Mouse (Mus musculus) G1E (cell line): ENCODE measurements at regions not wholly inside any gene's neighbourhood (a gene's known extent, or its start where the extent isn't known, plus 50 kb on each side); places are given as distances from the start of the nearest gene placed in this dataset.

Experiments
- ATAC-seq: 2 replicates; pipeline ENCODE4 v1.8.0; 2016; ENCODE audit warnings: mild to moderate bottlenecking; ENCODE audit not compliant: insufficient number of reproducible peaks, poor library complexity, low FRiP score, severe bottlenecking; ENCODE audit errors: extremely low read depth
- DNase-seq: peaks from one replicate; pipeline ENCODE4 v3.0.0; 2012; ENCODE audit warnings: low spot score
- H3K27me3 ChIP-seq: 2 replicates; pipeline ENCODE4 v1.6.1; 2012; ENCODE audit warnings: mild to moderate bottlenecking, low read length, inconsistent platforms; ENCODE audit not compliant: insufficient read depth
- H3K36me3 ChIP-seq: replicated peaks from 2 replicates; pipeline ENCODE3; 2012; ENCODE audit warnings: mild to moderate bottlenecking, inconsistent platforms
- H3K4me1 ChIP-seq: 2 replicates; pipeline ENCODE4 v1.6.1; 2012; ENCODE audit warnings: low read depth, low read length, inconsistent platforms, mixed read lengths; ENCODE audit not compliant: insufficient read depth
- H3K4me3 ChIP-seq: 2 replicates; pipeline ENCODE4 v1.5.1; 2012; ENCODE audit warnings: low read depth, mild to moderate bottlenecking, inconsistent platforms, low read length, moderate library complexity, mixed read lengths
- H3K9me3 ChIP-seq: replicated peaks from 2 replicates; pipeline ENCODE4 v1.6.1; 2012; ENCODE audit warnings: inconsistent platforms
- CTCF ChIP-seq: IDR thresholded peaks from 2 replicates; pipeline ENCODE4 v1.5.1; 2012; ENCODE audit warnings: low read depth, low read length, inconsistent platforms, mixed read lengths
- GATA1 ChIP-seq: IDR thresholded peaks from 2 replicates; pipeline ENCODE4 v1.6.1; 2012; ENCODE audit warnings: borderline replicate concordance, low read length, inconsistent platforms, mixed read lengths
- GATA2 ChIP-seq: IDR thresholded peaks from 2 replicates; pipeline ENCODE4 v1.6.1; 2012; ENCODE audit warnings: low read depth, low read length, inconsistent platforms, borderline replicate concordance
- POLR2AphosphoS5 ChIP-seq: IDR thresholded peaks from 2 replicates; pipeline ENCODE4 v1.6.1; 2012; ENCODE audit warnings: low read depth, low read length, inconsistent platforms; ENCODE audit not compliant: insufficient replicate concordance
- TAL1 ChIP-seq: conservative IDR thresholded peaks from 2 replicates; pipeline ENCODE4 v1.6.1; 2012; ENCODE audit warnings: low read depth, low read length, inconsistent platforms, mixed read lengths

DNA sequence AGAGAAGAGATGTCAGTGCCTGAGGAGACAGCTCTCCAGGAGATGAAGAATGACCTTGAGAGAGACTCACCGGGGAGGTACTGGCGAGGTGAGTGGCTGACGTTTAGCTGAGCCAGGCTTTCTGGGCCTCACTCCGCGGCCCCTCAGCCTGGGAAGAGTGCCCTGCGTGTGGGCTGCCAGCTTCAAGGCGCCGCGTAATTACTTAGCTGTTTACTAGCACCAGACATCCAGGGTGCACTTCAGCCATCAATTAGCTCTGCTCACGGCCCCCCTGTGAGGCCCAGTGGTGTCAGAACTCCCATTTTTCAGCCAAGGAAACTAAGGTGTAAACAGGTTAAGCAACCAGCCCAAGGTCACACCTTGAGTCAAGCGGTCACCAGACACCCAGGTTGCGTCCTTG lies 485.8 kb downstream of the Bnc2 start:
- ATAC-seq (no peak), DNase-seq (no peak)
- H3K4me3 ChIP-seq, result no peak overlapping the region
- TF ChIP-seq CTCF (no peak), GATA2 (no peak), POLR2AphosphoS5 (no peak), TAL1 (no peak), GATA1 (no peak)
- H3K27me3 ChIP-seq, result no peaks in the 10 kb centered on the region
- no peaks in the 10 kb centered on the region for H3K4me1 ChIP-seq
- no peaks in the 10 kb centered on the region for H3K36me3 ChIP-seq
- H3K9me3 ChIP-seq, result peaks cover 81% of the 10 kb centered on the region

DNA sequence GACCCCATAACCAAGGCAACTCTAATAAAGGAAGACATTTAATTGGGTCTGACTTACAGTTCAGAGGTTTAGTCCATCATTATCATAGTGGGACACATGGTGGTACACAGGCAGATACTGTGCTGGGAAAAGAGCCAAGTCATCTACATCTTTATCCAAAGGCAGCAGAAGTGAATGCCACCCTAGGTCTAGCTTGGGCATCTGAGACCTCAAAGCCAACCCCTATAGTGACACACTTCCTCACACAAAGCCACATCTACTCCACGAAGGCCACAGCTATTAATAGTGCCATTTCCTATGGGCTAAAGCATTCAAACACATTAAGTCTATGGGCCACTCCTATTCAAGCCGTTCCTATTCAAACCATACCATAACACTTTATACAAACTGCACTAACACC lies 483.8 kb downstream of the Bnc2 start:
- Histone ChIP-seq H3K4me1 (no peaks in the 10 kb centered on the region), H3K9me3 (peaks cover 85% of the 10 kb centered on the region), H3K27me3 (no peaks in the 10 kb centered on the region), H3K36me3 (no peaks in the 10 kb centered on the region), H3K4me3 (no peak overlapping the region)
- DNase-seq, result no peak
- TF ChIP-seq TAL1 (no peak), CTCF (no peak), GATA2 (no peak), POLR2AphosphoS5 (no peak), GATA1 (no peak)
- ATAC-seq, result no peak

DNA sequence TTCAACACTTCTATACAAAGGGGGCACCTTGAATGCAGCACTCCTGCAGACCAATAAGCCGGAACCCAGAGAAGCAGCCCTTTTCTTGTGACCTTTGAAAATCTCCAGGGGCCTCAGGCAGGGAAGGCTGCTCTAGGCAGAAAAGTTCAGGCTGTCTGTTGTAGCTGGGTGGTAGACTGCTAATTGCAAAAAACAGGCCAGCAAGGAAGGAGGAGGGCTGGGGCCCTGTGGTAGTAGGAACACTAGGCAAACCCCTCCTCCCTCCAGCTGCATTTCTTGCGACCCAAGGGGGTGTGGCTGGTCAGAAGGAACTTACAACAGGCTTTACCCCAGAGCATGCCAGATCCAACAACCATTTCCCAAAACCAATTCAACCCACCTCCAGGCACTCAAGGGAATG lies 482.8 kb downstream of the Bnc2 start:
- TF ChIP-seq CTCF (no peak), GATA1 (no peak), TAL1 (no peak), POLR2AphosphoS5 (no peak), GATA2 (no peak)
- H3K36me3 ChIP-seq, result no peaks in the 10 kb centered on the region
- H3K4me3 ChIP-seq, result no peak overlapping the region
- ATAC-seq (no peak), DNase-seq (no peak)
- peaks cover 86% of the 10 kb centered on the region for H3K9me3 ChIP-seq
- H3K4me1 ChIP-seq, result no peaks in the 10 kb centered on the region
- H3K27me3 ChIP-seq, result no peaks in the 10 kb centered on the region

DNA sequence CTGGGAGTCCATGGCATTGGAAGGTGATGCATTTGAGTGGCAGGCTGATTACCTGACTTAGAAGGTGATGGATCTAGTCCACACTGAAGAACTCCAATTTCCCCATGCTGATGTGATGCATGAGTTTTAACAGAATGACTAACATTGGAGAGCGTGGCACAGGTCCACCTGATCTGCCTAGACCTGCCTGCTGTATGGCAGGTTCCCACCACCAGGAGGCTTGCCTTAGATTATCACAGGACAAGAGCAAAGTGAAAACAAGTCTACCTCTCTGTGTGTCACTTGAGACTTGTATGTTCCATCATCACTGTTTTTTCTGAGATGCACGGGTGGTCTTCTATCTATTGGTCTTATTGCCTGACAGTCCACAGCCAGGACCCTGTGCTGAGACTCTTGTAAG lies 478.3 kb downstream of the Bnc2 start:
- H3K27me3 ChIP-seq, result no peaks in the 10 kb centered on the region
- no peaks in the 10 kb centered on the region for H3K4me1 ChIP-seq
- H3K9me3 ChIP-seq, result peaks cover 81% of the 10 kb centered on the region
- DNase-seq, result no peak
- no peak for ATAC-seq
- no peak overlapping the region for H3K4me3 ChIP-seq
- H3K36me3 ChIP-seq, result no peaks in the 10 kb centered on the region
- no peak for TF ChIP-seq CTCF
- no peak for TF ChIP-seq TAL1
- no peak for TF ChIP-seq POLR2AphosphoS5
- TF ChIP-seq GATA2, result no peak
- TF ChIP-seq GATA1, result no peak

DNA sequence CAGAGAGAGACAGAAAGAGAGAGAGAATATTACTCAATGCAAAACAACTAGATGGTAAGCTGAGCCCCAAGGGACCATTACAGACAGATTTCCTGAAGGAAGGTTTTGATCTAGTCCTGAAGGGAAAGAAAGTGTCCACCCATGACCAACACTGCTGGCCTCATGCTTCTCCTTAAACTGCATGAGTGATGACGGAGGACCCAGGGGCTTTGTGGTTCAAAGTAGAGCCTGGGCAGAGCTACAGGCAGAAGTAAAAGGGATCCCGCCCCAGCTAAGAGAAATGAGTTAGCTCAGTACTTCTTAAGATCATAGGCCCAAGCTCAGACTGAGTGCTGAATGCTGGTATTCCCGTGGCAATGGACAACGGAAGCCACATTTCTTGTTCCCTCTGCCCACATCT lies 476.9 kb downstream of the Bnc2 start:
- H3K9me3 ChIP-seq, result peaks cover 84% of the 10 kb centered on the region
- H3K36me3 ChIP-seq, result no peaks in the 10 kb centered on the region
- H3K4me3 ChIP-seq, result no peak overlapping the region
- no peak for ATAC-seq
- no peaks in the 10 kb centered on the region for H3K27me3 ChIP-seq
- no peaks in the 10 kb centered on the region for H3K4me1 ChIP-seq
- no peak for DNase-seq
- no peak for TF ChIP-seq GATA1
- TF ChIP-seq CTCF, result no peak
- no peak for TF ChIP-seq TAL1
- TF ChIP-seq GATA2, result no peak
- TF ChIP-seq POLR2AphosphoS5, result no peak

DNA sequence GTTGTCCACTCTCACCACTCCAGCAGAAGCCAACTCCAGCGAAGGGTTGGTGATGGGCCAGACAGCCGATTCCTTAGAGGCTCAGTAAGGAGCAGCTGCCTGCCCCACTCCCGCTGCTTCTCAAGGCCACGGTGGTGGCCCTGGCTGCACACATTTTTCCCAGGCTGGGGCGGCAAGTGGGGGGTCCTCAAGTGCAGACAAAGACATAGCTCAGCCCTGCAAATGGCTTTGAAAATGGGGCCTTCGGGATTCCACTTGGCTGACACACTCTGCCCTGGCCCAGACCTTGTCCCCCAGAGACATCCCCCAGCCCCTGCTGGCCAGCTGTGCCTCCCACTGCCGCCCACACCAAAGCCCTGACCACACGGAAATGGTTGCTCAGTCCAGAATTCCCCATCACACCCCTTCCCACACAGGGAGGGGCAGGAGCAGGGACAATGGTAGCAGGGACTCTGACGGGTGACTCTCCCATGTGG lies 475.9 kb downstream of the Bnc2 start:
- H3K9me3 ChIP-seq, result peaks cover 83% of the 10 kb centered on the region
- no peaks in the 10 kb centered on the region for H3K4me1 ChIP-seq
- ATAC-seq (no peak), DNase-seq (no peak)
- H3K27me3 ChIP-seq, result no peaks in the 10 kb centered on the region
- TF ChIP-seq GATA2 (no peak), TAL1 (no peak), POLR2AphosphoS5 (no peak), CTCF (no peak), GATA1 (no peak)
- no peak overlapping the region; the same call in 1 of the 2 replicates for H3K4me3 ChIP-seq
- no peaks in the 10 kb centered on the region for H3K36me3 ChIP-seq
